Mouse (Mus musculus): ENCODE data around the gene Eif2ak3. TPM values are rescaled to one million over a fixed set of nuclear protein-coding genes. Genes with fewer than 3 reads are reported as not detected.

Gene Eif2ak3
- total RNA-seq, 1 experiment: 33.9 TPM

DNA sequence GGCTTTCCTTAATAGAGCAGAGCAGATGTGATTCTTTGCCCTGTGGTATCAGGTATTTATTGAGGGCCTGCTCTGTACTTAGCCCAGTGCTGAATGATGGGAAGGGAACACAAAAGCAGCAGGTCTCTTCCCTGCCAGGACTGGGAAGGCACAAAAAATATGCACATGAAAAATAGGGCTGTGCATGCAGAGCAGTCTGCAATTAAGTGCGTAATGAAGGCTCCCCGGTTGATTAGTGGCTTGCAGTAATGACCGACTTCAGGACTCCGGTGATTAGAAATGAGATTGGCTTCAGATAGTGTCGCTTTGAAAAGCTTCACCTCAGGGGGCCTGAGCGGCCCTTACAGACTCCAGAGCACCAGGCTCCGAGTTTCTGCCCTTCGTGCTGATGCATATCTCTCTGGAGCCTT, 55.3 kb downstream of the Eif2ak3 start:
- Histone ChIP-seq H3K4me1 (ENCODE audit: control insufficient read depth in 2 of 2, insufficient read depth in 2 of 2, low read length in 2 of 2, poor library complexity in 1 of 2) (no peaks in the 10 kb centered on the region), H3K9ac (ENCODE audit: insufficient read depth, low read depth, low read length, poor library complexity, severe bottlenecking) (no peak overlapping the region), H3K27ac (ENCODE audit: insufficient read depth, low read depth, low read length, poor library complexity, severe bottlenecking) (no peak overlapping the region), H3K9me3 (ENCODE audit: control insufficient read depth, insufficient read depth, low read depth, low read length) (no peaks in the 10 kb centered on the region), H3K36me3 (ENCODE audit: control insufficient read depth, insufficient read depth, low read length, poor library complexity, severe bottlenecking) (peaks cover 2% of the 10 kb centered on the region; the same call in 1 of the 2 replicates), H3K4me3 (ENCODE audit: insufficient read depth in 1 of 2, low read depth in 1 of 2, low read length in 2 of 2, poor library complexity in 1 of 2, severe bottlenecking in 1 of 2) (no peak overlapping the region)
- no peak for DNase-seq (ENCODE audit: low read depth, low spot score)
- TF ChIP-seq HCFC1 (IDR thresholded peaks at IDR 0.05; ENCODE audit: borderline replicate concordance, insufficient read depth, low read length) (no peak), CHD2 (IDR thresholded peaks at IDR 0.05; ENCODE audit: low read depth, low read length) (no peak), ZC3H11A (IDR thresholded peaks at IDR 0.05; ENCODE audit: borderline replicate concordance, low read depth, low read length) (no peak), MAFK (IDR thresholded peaks at IDR 0.05; ENCODE audit: insufficient read depth, low read depth, low read length) (no peak), ZNF384 (IDR thresholded peaks at IDR 0.05; ENCODE audit: low read depth, low read length) (no peak)
- in situ Hi-C loops (cut with MboI; ENCODE audit: low sequenced_read_pairs in 2 of 2, unreplicated experiment in 2 of 2): no loop called here

- Histone ChIP-seq H3K27ac (ENCODE audit: insufficient read depth, low read depth, low read length, poor library complexity, severe bottlenecking) (no peak overlapping the region), H3K9ac (ENCODE audit: insufficient read depth, low read depth, low read length, poor library complexity, severe bottlenecking) (no peak overlapping the region), H3K9me3 (ENCODE audit: control insufficient read depth, insufficient read depth, low read depth, low read length) (no peaks in the 10 kb centered on the region), H3K4me3 (ENCODE audit: insufficient read depth in 1 of 2, low read depth in 1 of 2, low read length in 2 of 2, poor library complexity in 1 of 2, severe bottlenecking in 1 of 2) (no peak overlapping the region), H3K4me1 (ENCODE audit: control insufficient read depth in 2 of 2, insufficient read depth in 2 of 2, low read length in 2 of 2, poor library complexity in 1 of 2) (no peaks in the 10 kb centered on the region), H3K36me3 (ENCODE audit: control insufficient read depth, insufficient read depth, low read length, poor library complexity, severe bottlenecking) (peaks cover 2% of the 10 kb centered on the region; the same call in 1 of the 2 replicates)
- TF ChIP-seq MAFK (IDR thresholded peaks at IDR 0.05; ENCODE audit: insufficient read depth, low read depth, low read length) (no peak), ZC3H11A (IDR thresholded peaks at IDR 0.05; ENCODE audit: borderline replicate concordance, low read depth, low read length) (no peak), CHD2 (IDR thresholded peaks at IDR 0.05; ENCODE audit: low read depth, low read length) (no peak), ZNF384 (IDR thresholded peaks at IDR 0.05; ENCODE audit: low read depth, low read length) (no peak), HCFC1 (IDR thresholded peaks at IDR 0.05; ENCODE audit: borderline replicate concordance, insufficient read depth, low read length) (no peak)
- in situ Hi-C loops (cut with MboI; ENCODE audit: low sequenced_read_pairs in 2 of 2, unreplicated experiment in 2 of 2): no loop called here
- DNase-seq (ENCODE audit: low read depth, low spot score): no peak
These were observed 59.4 kb downstream of the Eif2ak3 start for GRCm38 (mm10) chr6:70903689-70904088.

DNA sequence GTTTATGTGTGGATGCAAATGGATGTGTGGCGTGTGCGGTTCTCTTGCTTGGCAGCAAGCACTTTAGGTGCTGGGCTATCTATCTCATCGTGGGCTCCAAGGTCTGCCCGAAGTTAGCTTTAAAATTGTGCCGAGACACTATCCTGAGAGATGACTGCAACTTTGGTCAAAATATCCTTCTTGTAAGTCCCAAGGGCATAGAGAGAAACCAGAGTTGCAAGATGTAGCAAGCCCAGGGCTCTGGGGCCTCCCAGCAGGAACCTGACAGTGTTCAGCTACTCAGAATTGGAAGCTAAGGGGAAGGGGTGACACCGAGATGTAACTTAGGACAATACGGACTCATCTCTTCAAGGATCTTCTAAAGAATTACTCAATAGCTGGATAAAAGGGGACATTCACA, 65.3 kb downstream of the Eif2ak3 start:
- Histone ChIP-seq H3K9me3 (ENCODE audit: control insufficient read depth, insufficient read depth, low read depth, low read length) (no peaks in the 10 kb centered on the region), H3K4me1 (ENCODE audit: control insufficient read depth in 2 of 2, insufficient read depth in 2 of 2, low read length in 2 of 2, poor library complexity in 1 of 2) (peaks cover 0 to 2% of the 10 kb centered on the region in 2 experiments; a peak in 2 of 4 replicates), H3K9ac (ENCODE audit: insufficient read depth, low read depth, low read length, poor library complexity, severe bottlenecking) (no peak overlapping the region), H3K36me3 (ENCODE audit: control insufficient read depth, insufficient read depth, low read length, poor library complexity, severe bottlenecking) (no peaks in the 10 kb centered on the region), H3K27ac (ENCODE audit: insufficient read depth, low read depth, low read length, poor library complexity, severe bottlenecking) (no peak overlapping the region), H3K4me3 (ENCODE audit: insufficient read depth in 1 of 2, low read depth in 1 of 2, low read length in 2 of 2, poor library complexity in 1 of 2, severe bottlenecking in 1 of 2) (no peak overlapping the region)
- DNase-seq (ENCODE audit: low read depth, low spot score): no peak
- TF ChIP-seq ZNF384 (IDR thresholded peaks at IDR 0.05; ENCODE audit: low read depth, low read length) (no peak), CHD2 (IDR thresholded peaks at IDR 0.05; ENCODE audit: low read depth, low read length) (no peak), MAFK (IDR thresholded peaks at IDR 0.05; ENCODE audit: insufficient read depth, low read depth, low read length) (no peak), ZC3H11A (IDR thresholded peaks at IDR 0.05; ENCODE audit: borderline replicate concordance, low read depth, low read length) (no peak), HCFC1 (IDR thresholded peaks at IDR 0.05; ENCODE audit: borderline replicate concordance, insufficient read depth, low read length) (no peak)
- in situ Hi-C loops (cut with MboI; ENCODE audit: low sequenced_read_pairs in 2 of 2, unreplicated experiment in 2 of 2): no loop called here

DNA sequence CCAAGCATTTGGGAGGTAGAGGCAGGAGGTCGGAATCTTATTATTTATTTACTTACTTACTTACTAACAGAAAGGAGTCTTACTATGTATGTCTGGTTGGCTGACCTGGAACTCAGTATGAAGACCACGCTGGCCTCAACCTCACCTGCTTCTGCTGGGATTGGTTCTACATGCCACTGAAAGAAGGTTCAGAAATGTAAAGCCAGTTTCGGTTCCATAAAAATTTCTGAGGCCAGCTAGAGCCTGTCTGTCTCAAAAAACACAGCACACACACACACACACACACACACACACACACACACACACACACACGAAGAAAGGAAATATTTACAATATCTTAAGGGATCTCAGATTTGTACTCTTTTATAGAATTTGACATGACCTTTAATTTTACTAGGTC, 66.0 kb downstream of the Eif2ak3 start:
- Histone ChIP-seq H3K9me3 (ENCODE audit: control insufficient read depth, insufficient read depth, low read depth, low read length) (no peaks in the 10 kb centered on the region), H3K4me3 (ENCODE audit: insufficient read depth in 1 of 2, low read depth in 1 of 2, low read length in 2 of 2, poor library complexity in 1 of 2, severe bottlenecking in 1 of 2) (no peak overlapping the region), H3K4me1 (ENCODE audit: control insufficient read depth in 2 of 2, insufficient read depth in 2 of 2, low read length in 2 of 2, poor library complexity in 1 of 2) (peaks cover 0 to 2% of the 10 kb centered on the region in 2 experiments; a peak in 2 of 4 replicates), H3K9ac (ENCODE audit: insufficient read depth, low read depth, low read length, poor library complexity, severe bottlenecking) (no peak overlapping the region), H3K36me3 (ENCODE audit: control insufficient read depth, insufficient read depth, low read length, poor library complexity, severe bottlenecking) (no peaks in the 10 kb centered on the region), H3K27ac (ENCODE audit: insufficient read depth, low read depth, low read length, poor library complexity, severe bottlenecking) (no peak overlapping the region)
- in situ Hi-C loops (cut with MboI; ENCODE audit: low sequenced_read_pairs in 2 of 2, unreplicated experiment in 2 of 2): no loop called here
- TF ChIP-seq MAFK (IDR thresholded peaks at IDR 0.05; ENCODE audit: insufficient read depth, low read depth, low read length): no peak
- TF ChIP-seq ZNF384 (IDR thresholded peaks at IDR 0.05; ENCODE audit: low read depth, low read length): no peak
- TF ChIP-seq CHD2 (IDR thresholded peaks at IDR 0.05; ENCODE audit: low read depth, low read length): no peak
- TF ChIP-seq ZC3H11A (IDR thresholded peaks at IDR 0.05; ENCODE audit: borderline replicate concordance, low read depth, low read length): no peak
- no peak for TF ChIP-seq HCFC1 (IDR thresholded peaks at IDR 0.05; ENCODE audit: borderline replicate concordance, insufficient read depth, low read length)
- DNase-seq (ENCODE audit: low read depth, low spot score): no peak

All from ES-E14 (cell line).